Mouse (Mus musculus): ENCODE results near the gene Trim80. TPM values are rescaled to one million over a fixed set of nuclear protein-coding genes. Genes with fewer than 3 reads are reported as not detected.

Gene Trim80
- polyA plus RNA-seq (2017; shearing (Covaris generic)), result not detected

DNA sequence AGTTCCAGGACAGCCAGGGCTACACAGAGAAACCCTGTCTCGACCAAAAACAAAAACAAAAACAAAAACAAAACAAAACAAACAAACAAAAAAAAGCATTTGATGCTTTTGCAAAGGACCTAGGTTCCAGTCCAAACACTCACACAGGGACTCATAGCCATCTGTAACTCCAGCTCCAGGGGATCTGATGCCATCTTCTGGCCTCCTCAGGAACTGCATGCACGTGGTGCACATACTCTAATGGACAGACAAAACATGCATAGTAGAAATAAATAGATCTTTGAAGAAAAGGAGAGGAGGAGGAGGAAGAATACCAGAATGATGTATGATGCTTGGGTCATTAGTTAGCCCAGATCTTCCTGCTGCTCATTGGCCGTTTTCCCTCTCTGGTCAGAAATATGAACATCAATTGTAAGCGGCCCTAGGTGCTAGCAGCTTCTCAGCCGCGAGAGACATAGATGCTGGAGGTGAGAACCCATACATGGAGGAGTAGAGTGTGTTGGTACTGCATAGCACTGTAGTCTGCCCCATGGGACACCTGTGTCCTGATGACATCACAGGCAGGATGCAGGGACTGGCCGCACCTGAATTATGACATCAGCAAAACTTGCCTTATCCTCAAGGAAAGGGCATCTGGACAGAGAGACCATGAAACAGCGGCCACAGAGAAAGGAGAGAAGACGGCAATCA lies at the start of gene Trim80:
Gene Trim80, plus strand, starts transcription at position 640 of the 690 bp plus-strand sequence.

DNA sequence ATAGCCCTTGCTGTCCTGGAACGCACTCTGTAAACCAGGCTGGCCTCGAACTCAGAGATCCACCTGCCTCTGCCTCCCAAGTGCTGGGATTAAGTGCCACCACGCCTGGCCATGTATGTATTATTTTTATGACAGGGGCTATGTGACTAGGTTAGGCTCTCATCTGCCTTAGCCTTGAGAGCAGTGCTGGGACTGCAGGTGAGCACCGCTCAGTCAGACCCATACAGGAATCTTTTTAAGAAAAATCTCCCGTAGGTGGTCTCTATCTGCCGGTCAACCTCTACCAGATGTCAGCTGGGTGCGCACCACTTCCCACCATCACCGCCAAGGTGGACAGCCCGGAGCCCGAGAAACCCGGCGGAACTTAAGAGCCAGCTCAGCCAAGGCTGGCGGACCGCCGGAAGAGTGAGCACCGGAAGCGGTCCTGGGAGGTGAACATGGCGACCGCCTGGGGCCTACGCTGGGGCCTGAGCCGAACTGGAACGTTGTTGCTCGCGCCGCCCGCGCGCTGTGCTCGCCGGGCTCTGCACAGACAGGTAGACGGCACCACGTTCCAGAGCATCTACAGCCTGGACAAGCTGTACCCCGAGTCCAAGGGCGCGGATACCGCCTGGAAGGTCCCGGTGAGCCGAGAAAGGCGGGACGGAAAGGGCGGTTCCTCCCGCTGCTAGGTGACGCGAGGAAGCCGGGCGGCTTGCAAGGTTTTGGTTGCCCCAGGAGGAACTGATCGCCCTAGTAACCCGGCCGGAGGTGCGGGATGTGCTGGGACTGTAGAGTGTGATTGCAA lies 36.8 kb upstream of the Trim80 start, which contains the start of gene Mrpl58:
Gene Mrpl58, plus strand, starts transcription at position 415 of the 787 bp plus-strand sequence.

GRCm38 (mm10) chr11:115419531-115420237 lies 20.7 kb upstream of the Trim80 start, which contains the start of the genes Atp5h and Kctd2:
Gene Atp5h, minus strand, starts transcription at chr11:115419962.
Gene Kctd2, plus strand, starts transcription at chr11:115420128.

GRCm38 (mm10) chr11:115462243-115462891 lies 22.0 kb downstream of the Trim80 start, which contains the start of gene Slc16a5:
Gene Slc16a5, plus strand, starts transcription at chr11:115462474.

GRCm38 (mm10) chr11:115475025-115475757 lies 34.8 kb downstream of the Trim80 start, which contains the start of gene Armc7:
Gene Armc7, plus strand, starts transcription at chr11:115475667.

GRCm38 (mm10) chr11:115491356-115492083 lies 51.2 kb downstream of the Trim80 start, which contains the start of gene Nt5c:
Gene Nt5c, minus strand, starts transcription at chr11:115491862.

Other genes with a start within 250 kb of the Trim80 start
- not detected for gene Grin2c, start 173.3 kb upstream of the Trim80 start, polyA plus RNA-seq (2017; shearing (Covaris generic))
- gene Fdxr, start 163.5 kb upstream of the Trim80 start, polyA plus RNA-seq (2017; shearing (Covaris generic)), result 31.7 TPM
- 0.96 TPM for gene Fads6, start 142.9 kb upstream of the Trim80 start, polyA plus RNA-seq (2017; shearing (Covaris generic))
- not detected for gene Otop2, start 133.4 kb upstream of the Trim80 start, polyA plus RNA-seq (2017; shearing (Covaris generic))
- gene Ush1g, start 118.5 kb upstream of the Trim80 start, polyA plus RNA-seq (2017; shearing (Covaris generic)), result not detected
- not detected for gene Otop3, start 105.8 kb upstream of the Trim80 start, polyA plus RNA-seq (2017; shearing (Covaris generic))
- 7.6 TPM for gene Hid1, start 72.8 kb upstream of the Trim80 start, polyA plus RNA-seq (2017; shearing (Covaris generic))
- 0.12 TPM for gene Cdr2l, start 58.6 kb upstream of the Trim80 start, polyA plus RNA-seq (2017; shearing (Covaris generic))
- 153 TPM for gene Mrpl58, start 36.8 kb upstream of the Trim80 start, polyA plus RNA-seq (2017; shearing (Covaris generic))
- 651 TPM for gene Atp5h, start 20.6 kb upstream of the Trim80 start, polyA plus RNA-seq (2017; shearing (Covaris generic))
- gene Kctd2, start 20.4 kb upstream of the Trim80 start, polyA plus RNA-seq (2017; shearing (Covaris generic)), result 81.2 TPM
- 11.8 TPM for gene Slc16a5, start 21.9 kb downstream of the Trim80 start, polyA plus RNA-seq (2017; shearing (Covaris generic))
- gene Armc7, start 35.1 kb downstream of the Trim80 start, polyA plus RNA-seq (2017; shearing (Covaris generic)), result 98.4 TPM
- 365 TPM for gene Nt5c, start 51.3 kb downstream of the Trim80 start, polyA plus RNA-seq (2017; shearing (Covaris generic))
- gene Jpt1, start 73.8 kb downstream of the Trim80 start, polyA plus RNA-seq (2017; shearing (Covaris generic)), result 576 TPM
- gene Sumo2, start 95.7 kb downstream of the Trim80 start, polyA plus RNA-seq (2017; shearing (Covaris generic)), result 758 TPM
- 90.4 TPM for gene Nup85, start 123.9 kb downstream of the Trim80 start, polyA plus RNA-seq (2017; shearing (Covaris generic))
- gene Mrps7, start 163.4 kb downstream of the Trim80 start, polyA plus RNA-seq (2017; shearing (Covaris generic)), result 63.3 TPM
- gene Gga3, start 163.5 kb downstream of the Trim80 start, polyA plus RNA-seq (2017; shearing (Covaris generic)), result 57.3 TPM
- 174 TPM for gene Mif4gd, start 172.4 kb downstream of the Trim80 start, polyA plus RNA-seq (2017; shearing (Covaris generic))
- 63.2 TPM for gene Slc25a19, start 187.8 kb downstream of the Trim80 start, polyA plus RNA-seq (2017; shearing (Covaris generic))

Measured in CD4-positive, CD25-positive, alpha-beta regulatory T cell (primary cell).